Mouse (Mus musculus) midbrain, embryonic 14.5 days (tissue): ENCODE results near the gene Cmas. TPM values are rescaled to one million over a fixed set of nuclear protein-coding genes. Genes with fewer than 3 reads are reported as not detected.
A peak's percentile ranks its signal among the peaks of the same experiment; 100 is the strongest.

Source experiments
- ATAC-seq: fragments of 200-750 bp; cut with Nextera tagmentation; 2 replicates; pipeline ENCODE4 v1.8.0; 2017; ENCODE audit warnings: moderate number of reproducible peaks, moderate library complexity; ENCODE audit not compliant: low FRiP score, low TSS enrichment
- DNase-seq: peaks from one replicate; pipeline ENCODE4 v3.0.0-alpha.2; 2015
- H3K27ac ChIP-seq: fragments of 300-500 bp; sonication (generic); replicated peaks from 2 replicates; pipeline ENCODE4 v1.5.1; 2014; ENCODE audit warnings: mild to moderate bottlenecking, low read depth, low read length, moderate library complexity
- H3K27me3 ChIP-seq: fragments of 300-500 bp; sonication (generic); 2 replicates; pipeline ENCODE4 v1.6.1; 2014; ENCODE audit warnings: low read length, control low read depth, mixed read lengths; ENCODE audit not compliant: control insufficient read depth, insufficient read depth
- H3K36me3 ChIP-seq: fragments of 300-500 bp; sonication (generic); 2 replicates; pipeline ENCODE4 v1.6.1; 2014; ENCODE audit warnings: low read length, control low read depth; ENCODE audit not compliant: control insufficient read depth, insufficient read depth
- H3K4me1 ChIP-seq: fragments of 300-500 bp; sonication (generic); 2 replicates; pipeline ENCODE4 v1.6.1; 2014; ENCODE audit warnings: mild to moderate bottlenecking, antibody characterized with exemption, low read length, control low read depth; ENCODE audit not compliant: control insufficient read depth, insufficient read depth
- H3K4me2 ChIP-seq: fragments of 300-500 bp; sonication (generic); 2 replicates; pipeline ENCODE4 v1.6.1; 2014; ENCODE audit warnings: mild to moderate bottlenecking, low read length, moderate library complexity
- H3K4me3 ChIP-seq: fragments of 300-500 bp; sonication (generic); replicated peaks from 2 replicates; pipeline ENCODE4 v1.5.1; 2014; ENCODE audit warnings: low read depth, low read length
- H3K9ac ChIP-seq: fragments of 300-500 bp; sonication (generic); replicated peaks from 2 replicates; pipeline ENCODE4 v1.6.1; 2014; ENCODE audit warnings: mild to moderate bottlenecking, low read length, moderate library complexity
- H3K9me3 ChIP-seq: fragments of 300-500 bp; sonication (generic); 2 replicates; pipeline ENCODE4 v1.6.1; 2016; ENCODE audit warnings: low read length, control low read depth, mixed read lengths; ENCODE audit not compliant: control insufficient read depth
- WGBS: fragments of 180-500 bp; shearing (Covaris S2); extraction: QIAGEN DNeasy Blood & Tissue Kit; methylation state at CpG from one replicate; pipeline ENCODE4 v1.1.7; 2014; 5-methylcytosine and 5-hydroxymethylcytosine counted together
- polyA plus RNA-seq: library from polyadenylated mRNA; unstranded; fragments of >200 nt; fragmentation: Nextera tagmentation; extraction: Ambion mirVana; gene quantifications from 2 replicates; pipeline ENCODE4 v1.2.1, GENCODE M21; 2014

Gene Cmas
- polyA plus RNA-seq, 1 experiment from 2014 or later = 230 TPM

- Histone ChIP-seq H3K36me3 (no peaks in the 10 kb centered on the region), H3K27me3 (no peaks in the 10 kb centered on the region), H3K27ac (no peak overlapping the region), H3K4me2 (no peak overlapping the region), H3K9ac (no peak overlapping the region), H3K9me3 (no peaks in the 10 kb centered on the region), H3K4me3 (no peak overlapping the region), H3K4me1 (no peaks in the 10 kb centered on the region)
- WGBS = 92% methylated on average over 7 of the region's 7 CpGs
- ATAC-seq (no peak), DNase-seq (no peak)
Measured at GRCm38 (mm10) chr6:142746765-142747164, 9.7 kb upstream of the Cmas start.

DNA sequence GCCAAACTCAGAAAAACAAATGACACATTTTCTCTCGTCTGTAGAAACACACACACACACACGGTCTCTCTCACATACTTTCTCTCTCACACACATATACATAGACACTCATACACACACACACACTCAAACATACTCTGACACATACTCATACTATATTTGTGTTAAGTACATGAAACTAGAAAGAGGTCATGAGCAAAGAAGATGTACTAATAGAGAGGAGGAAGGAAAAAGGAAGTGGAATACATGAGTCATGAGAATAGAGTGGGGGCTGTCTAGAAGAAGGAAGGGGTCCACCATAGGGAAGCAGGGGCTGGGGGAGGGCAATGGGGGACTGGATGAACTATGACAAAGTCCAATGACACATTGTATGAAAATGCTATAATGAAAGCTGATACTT is 9.3 kb upstream of the Cmas start:
- Histone ChIP-seq H3K4me2 (no peak overlapping the region), H3K4me3 (no peak overlapping the region), H3K27ac (no peak overlapping the region), H3K9ac (no peak overlapping the region), H3K36me3 (no peaks in the 10 kb centered on the region), H3K27me3 (no peaks in the 10 kb centered on the region), H3K9me3 (no peaks in the 10 kb centered on the region), H3K4me1 (no peaks in the 10 kb centered on the region)
- ATAC-seq (no peak), DNase-seq (no peak)
- 85% methylated on average over 2 of the region's 2 CpGs for WGBS

DNA sequence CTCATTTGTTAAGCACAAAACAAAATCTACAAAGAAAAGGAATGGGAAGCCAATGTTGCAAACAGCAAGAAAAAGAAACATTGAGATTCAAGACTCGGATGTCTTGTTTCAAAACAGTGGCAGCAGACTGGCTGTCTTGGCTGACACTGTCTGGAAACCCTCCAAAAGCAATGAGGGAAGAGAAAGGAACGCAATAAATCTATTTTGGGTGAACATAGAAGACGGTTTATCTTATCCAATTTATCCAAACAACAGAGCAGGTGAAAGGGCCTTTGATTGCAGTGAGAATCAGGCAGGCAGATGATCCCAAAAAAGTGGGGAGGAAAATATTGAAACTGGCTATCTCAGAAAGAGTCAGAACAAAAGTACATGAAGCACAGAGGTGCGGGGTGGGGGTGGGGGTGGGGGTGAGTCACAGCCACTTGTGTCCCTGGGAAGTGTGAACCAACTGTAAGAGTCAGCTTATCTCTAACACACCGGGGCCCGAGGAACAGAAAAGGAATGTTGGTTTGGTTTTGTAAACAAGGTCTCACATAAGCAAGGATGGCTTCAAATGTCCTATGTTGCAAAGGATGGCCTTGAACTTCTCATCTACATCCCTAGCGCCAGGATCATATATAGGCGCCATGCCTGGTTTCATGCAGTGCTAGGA is 8.3 kb upstream of the Cmas start:
- 84% methylated on average over 8 of the region's 8 CpGs for WGBS
- H3K36me3 ChIP-seq = no peaks in the 10 kb centered on the region
- no peaks in the 10 kb centered on the region for H3K27me3 ChIP-seq
- no peaks in the 10 kb centered on the region for H3K4me1 ChIP-seq
- no peak overlapping the region for H3K4me3 ChIP-seq
- DNase-seq (no peak), ATAC-seq (no peak)
- H3K9me3 ChIP-seq = no peaks in the 10 kb centered on the region
- no peak overlapping the region for H3K27ac ChIP-seq
- H3K9ac ChIP-seq = no peak overlapping the region
- no peak overlapping the region for H3K4me2 ChIP-seq

DNA sequence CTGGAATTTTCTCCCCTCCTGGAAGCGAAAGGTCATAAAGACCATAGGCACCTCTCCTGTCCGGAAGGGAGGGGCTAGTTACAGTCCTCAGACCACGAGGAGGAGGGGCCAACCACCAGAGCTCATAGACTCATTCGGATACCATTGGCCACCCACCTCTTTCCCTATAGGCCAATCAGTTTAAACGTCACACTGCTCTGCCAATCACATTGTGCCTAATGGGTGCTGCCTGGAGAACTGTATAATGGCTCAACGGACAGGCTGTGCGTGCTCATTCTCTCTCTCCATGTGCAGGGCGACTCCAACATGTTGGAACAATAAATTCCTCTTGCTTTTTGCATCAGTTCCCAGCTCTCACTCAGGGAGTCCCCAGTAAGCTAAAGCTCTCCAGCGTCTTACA is 5.1 kb upstream of the Cmas start:
- H3K4me3 ChIP-seq = no peak overlapping the region
- DNase-seq (peak; percentile 35), ATAC-seq (peak; percentile 59; the same call in 1 of the 2 replicates)
- H3K9me3 ChIP-seq = no peaks in the 10 kb centered on the region
- H3K36me3 ChIP-seq = no peaks in the 10 kb centered on the region
- WGBS = 62% methylated on average over 9 of the region's 9 CpGs
- no peak overlapping the region for H3K27ac ChIP-seq
- no peaks in the 10 kb centered on the region for H3K27me3 ChIP-seq
- no peak overlapping the region for H3K4me2 ChIP-seq
- H3K4me1 ChIP-seq = no peaks in the 10 kb centered on the region
- no peak overlapping the region for H3K9ac ChIP-seq

DNA sequence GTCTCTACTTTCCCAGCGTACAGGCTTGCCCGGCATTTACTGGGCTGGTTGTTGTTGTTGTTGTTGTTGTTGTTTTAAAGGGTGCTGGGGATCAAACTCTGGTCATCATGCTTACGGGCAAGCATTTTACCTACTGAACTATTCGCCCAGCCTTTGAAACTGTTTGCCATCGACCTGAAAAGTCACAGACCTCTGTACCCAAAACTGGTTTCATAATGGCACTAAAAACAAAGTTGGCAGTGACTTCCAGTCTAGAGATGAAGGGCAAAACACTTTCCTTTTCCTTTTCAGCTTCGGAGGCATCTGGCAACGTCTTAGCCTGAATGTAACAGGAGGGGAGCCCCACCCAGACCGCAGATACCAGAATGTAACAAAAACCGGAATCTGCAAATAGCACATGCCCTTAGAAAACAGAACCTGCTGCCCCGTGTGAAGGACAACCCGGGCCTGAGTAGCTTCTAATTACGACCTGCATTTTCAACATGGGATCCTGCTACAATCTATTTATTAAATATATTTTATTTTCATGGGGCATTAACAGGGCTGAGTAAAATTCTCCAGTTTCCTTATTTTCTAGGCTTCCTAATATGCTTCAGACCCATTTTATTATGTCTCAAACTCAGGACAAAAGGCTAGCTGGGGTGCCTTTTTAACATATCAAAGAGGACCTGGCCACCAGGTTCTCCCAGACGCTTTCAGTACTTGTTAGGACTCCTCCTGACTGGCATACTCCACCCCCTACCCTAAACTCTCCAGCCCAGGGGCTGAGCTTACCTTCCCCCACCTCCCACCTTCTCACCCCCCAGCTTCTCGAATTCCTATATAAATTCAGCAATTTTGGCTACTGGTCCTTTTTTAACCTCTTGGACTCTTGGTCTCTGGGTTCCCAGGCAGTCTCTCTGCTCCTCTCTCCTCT is 3.9 kb upstream of the Cmas start:
- no peak for ATAC-seq
- no peaks in the 10 kb centered on the region for H3K9me3 ChIP-seq
- H3K4me3 ChIP-seq = no peak overlapping the region
- H3K27ac ChIP-seq = no peak overlapping the region
- H3K36me3 ChIP-seq = no peaks in the 10 kb centered on the region
- no peak overlapping the region for H3K9ac ChIP-seq
- DNase-seq = no peak
- H3K27me3 ChIP-seq = no peaks in the 10 kb centered on the region
- peaks cover 2% of the 10 kb centered on the region for H3K4me1 ChIP-seq
- H3K4me2 ChIP-seq = no peak overlapping the region
- WGBS = 44% methylated on average over 14 of the region's 14 CpGs

- Histone ChIP-seq H3K4me3 (peak overlapping the region; percentile 80), H3K9ac (peak overlapping the region; percentile 88), H3K9me3 (no peaks in the 10 kb centered on the region), H3K27me3 (no peaks in the 10 kb centered on the region), H3K36me3 (peaks cover 12% of the 10 kb centered on the region), H3K4me1 (peaks cover 11% of the 10 kb centered on the region), H3K4me2 (peak overlapping the region; percentile 62), H3K27ac (peak overlapping the region; percentile 88)
- 43% methylated on average over 10 of the region's 10 CpGs for WGBS
- ATAC-seq = no peak; the same call in 1 of the 2 replicates
- DNase-seq = peak; percentile 45
Measured at GRCm38 (mm10) chr6:142757334-142757965, 964 bp downstream of the Cmas start.

DNA sequence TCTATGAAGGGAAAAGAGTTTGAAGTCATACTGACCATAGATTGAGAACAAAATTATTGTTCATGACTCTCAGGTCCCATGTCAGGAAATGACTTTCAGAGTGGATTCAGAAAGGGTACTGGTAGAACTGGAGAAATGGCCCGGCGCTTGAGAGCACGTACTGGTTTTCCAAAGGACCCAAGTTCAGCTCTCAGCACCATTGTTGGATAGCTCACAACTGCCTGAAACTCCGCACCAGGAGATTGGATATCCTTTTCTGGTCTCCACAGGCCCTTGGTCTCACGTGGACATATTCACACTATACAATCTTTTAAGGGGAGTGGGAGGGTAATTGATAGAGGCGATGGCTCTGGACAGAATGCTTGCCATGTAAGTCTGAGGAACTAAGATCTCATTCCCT is 1.5 kb downstream of the Cmas start:
- peak overlapping the region; percentile 80 for H3K4me3 ChIP-seq
- WGBS = 92% methylated on average over 6 of the region's 6 CpGs
- peaks cover 12% of the 10 kb centered on the region for H3K36me3 ChIP-seq
- peak overlapping the region; percentile 88; the same call in 1 of the 2 replicates for H3K9ac ChIP-seq
- peak overlapping the region; percentile 62 for H3K4me2 ChIP-seq
- H3K4me1 ChIP-seq = peaks cover 11% of the 10 kb centered on the region
- DNase-seq (no peak), ATAC-seq (no peak)
- no peaks in the 10 kb centered on the region for H3K27me3 ChIP-seq
- H3K9me3 ChIP-seq = no peaks in the 10 kb centered on the region
- no peak overlapping the region for H3K27ac ChIP-seq

GRCm38 (mm10) chr6:142758562-142758961 is 2.1 kb downstream of the Cmas start:
- H3K9ac ChIP-seq = peak overlapping the region; percentile 88; the same call in 1 of the 2 replicates
- H3K27ac ChIP-seq = no peak overlapping the region
- no peak for DNase-seq
- H3K4me1 ChIP-seq = peaks cover 11% of the 10 kb centered on the region
- H3K9me3 ChIP-seq = no peaks in the 10 kb centered on the region
- peaks cover 12% of the 10 kb centered on the region for H3K36me3 ChIP-seq
- WGBS = 96% methylated on average over 6 of the region's 6 CpGs
- H3K4me3 ChIP-seq = no peak overlapping the region
- H3K4me2 ChIP-seq = peak overlapping the region; percentile 62
- ATAC-seq = no peak
- H3K27me3 ChIP-seq = no peaks in the 10 kb centered on the region
